Mouse (Mus musculus) fat pad, adult 2 months (tissue): ENCODE data around the gene Gm13275.
"Not testable (repeated sequence)": the region's sequence is repeated elsewhere in the genome, so short reads cannot be mapped to it uniquely, and the experiment has no call there.

Experiments
- DNase-seq: peaks from one replicate; pipeline ENCODE4 v3.0.0-alpha.2; 2011; ENCODE audit warnings: low read depth, low spot score; ENCODE audit errors: extremely low read depth

Gene Gm13275

GRCm38 (mm10) chr4:88793936-88794675 is at the start of gene Gm13275:
Gm13275 (plus strand) TSS chr4:88794487.
- not testable (repeated sequence) for DNase-seq

GRCm38 (mm10) chr4:88749926-88750325 is 44.4 kb upstream of the Gm13275 start:
- DNase-seq: no peak

GRCm38 (mm10) chr4:88754818-88755340 is 39.4 kb upstream of the Gm13275 start, which contains the start of gene Gm13271:
Gm13271 (plus strand) TSS chr4:88754868.
- not testable (repeated sequence) for DNase-seq

- DNase-seq: not testable (repeated sequence)
Observed at GRCm38 (mm10) chr4:88756581-88757513, 37.4 kb upstream of the Gm13275 start.

GRCm38 (mm10) chr4:88757628-88758031 is 36.7 kb upstream of the Gm13275 start:
- DNase-seq: not testable (repeated sequence)

- not testable (repeated sequence) for DNase-seq
Observed at GRCm38 (mm10) chr4:88758751-88759150, 35.5 kb upstream of the Gm13275 start.

- DNase-seq: not testable (repeated sequence)
Observed at GRCm38 (mm10) chr4:88759610-88760268, 34.5 kb upstream of the Gm13275 start, which contains the start of gene Gm13283. Gm13283 (plus strand) TSS chr4:88760119.

- DNase-seq: not testable (repeated sequence)
Observed at GRCm38 (mm10) chr4:88760431-88760830, 33.9 kb upstream of the Gm13275 start.

GRCm38 (mm10) chr4:88761776-88762175 is 32.5 kb upstream of the Gm13275 start:
- not testable (repeated sequence) for DNase-seq

- not testable (repeated sequence) for DNase-seq
Observed at GRCm38 (mm10) chr4:88762341-88762740, 31.9 kb upstream of the Gm13275 start.

- not testable (repeated sequence) for DNase-seq
Observed at GRCm38 (mm10) chr4:88763384-88764018, 30.8 kb upstream of the Gm13275 start.

GRCm38 (mm10) chr4:88773534-88773933 is 20.8 kb upstream of the Gm13275 start, which contains the start of gene Gm13290:
Gm13290 (plus strand) TSS chr4:88773834.
- not testable (repeated sequence) for DNase-seq

- not testable (repeated sequence) for DNase-seq
Observed at GRCm38 (mm10) chr4:88776622-88777021, 17.7 kb upstream of the Gm13275 start, which contains the start of gene Gm13289. Gm13289 (plus strand) TSS chr4:88776922.

GRCm38 (mm10) chr4:88779550-88779949 is 14.7 kb upstream of the Gm13275 start, which contains the start of gene Gm13272:
Gm13272 (plus strand) TSS chr4:88779850.
- DNase-seq: not testable (repeated sequence)

- not testable (repeated sequence) for DNase-seq
Observed at GRCm38 (mm10) chr4:88780320-88780719, 14.0 kb upstream of the Gm13275 start.

GRCm38 (mm10) chr4:88781831-88782230 is 12.5 kb upstream of the Gm13275 start, which contains the start of gene Ifnz:
Ifnz (plus strand) TSS chr4:88782131.
- DNase-seq: not testable (repeated sequence)

GRCm38 (mm10) chr4:88782335-88782734 is 12.0 kb upstream of the Gm13275 start:
- DNase-seq: not testable (repeated sequence)

GRCm38 (mm10) chr4:88785409-88785808 is 8.9 kb upstream of the Gm13275 start, which contains the start of gene Gm13276:
Gm13276 (plus strand) TSS chr4:88785709.
- DNase-seq: not testable (repeated sequence)

- not testable (repeated sequence) for DNase-seq
Observed at GRCm38 (mm10) chr4:88788402-88788801, 5.9 kb upstream of the Gm13275 start, which contains the start of gene Gm13277. Gm13277 (plus strand) TSS chr4:88788632.
